Mouse (Mus musculus): ENCODE results near the gene Wipi2. TPM values are rescaled to one million over a fixed set of nuclear protein-coding genes. Genes with fewer than 3 reads are reported as not detected.

Wipi2 gene
- polyA plus RNA-seq, 1 experiment from 2014 or later, result 46.0 TPM

- H3K4me3 ChIP-seq (replicated peaks; ENCODE audit: low read length), result no peak overlapping the region
- no peaks in the 10 kb centered on the region for H3K27me3 ChIP-seq (ENCODE audit: control insufficient read depth, insufficient read depth, low read length)
- WGBS, result 62% methylated on average over 7 of the region's 7 CpGs
- H3K27ac ChIP-seq, result no peak overlapping the region
- ATAC-seq (ENCODE audit: low FRiP score) (no peak), DNase-seq (ENCODE audit: low spot score) (no peak)
- H3K4me2 ChIP-seq (replicated peaks), result no peak overlapping the region
- no peaks in the 10 kb centered on the region for H3K36me3 ChIP-seq (replicated peaks; ENCODE audit: control insufficient read depth, insufficient read depth)
- H3K9me3 ChIP-seq (ENCODE audit: control insufficient read depth, low read length), result no peaks in the 10 kb centered on the region
- no peaks in the 10 kb centered on the region for H3K4me1 ChIP-seq (replicated peaks; ENCODE audit: control insufficient read depth, insufficient read depth, low read length)
- no peak overlapping the region for H3K9ac ChIP-seq
Measured at GRCm38 (mm10) chr5:142678141-142678571, 50.7 kb downstream of the Wipi2 start.

GRCm38 (mm10) chr5:142679065-142679464 lies 51.6 kb downstream of the Wipi2 start:
- DNase-seq (ENCODE audit: low spot score), result no peak
- Histone ChIP-seq H3K4me2 (replicated peaks) (no peak overlapping the region), H3K27ac (no peak overlapping the region), H3K4me3 (replicated peaks; ENCODE audit: low read length) (no peak overlapping the region), H3K9ac (no peak overlapping the region), H3K36me3 (replicated peaks; ENCODE audit: control insufficient read depth, insufficient read depth) (no peaks in the 10 kb centered on the region), H3K4me1 (replicated peaks; ENCODE audit: control insufficient read depth, insufficient read depth, low read length) (no peaks in the 10 kb centered on the region), H3K27me3 (ENCODE audit: control insufficient read depth, insufficient read depth, low read length) (no peaks in the 10 kb centered on the region), H3K9me3 (ENCODE audit: control insufficient read depth, low read length) (no peaks in the 10 kb centered on the region)
- no peak for ATAC-seq (ENCODE audit: low FRiP score)
- WGBS, result 97% methylated on average over 1 of the region's 1 CpGs

GRCm38 (mm10) chr5:142681911-142682310 lies 54.4 kb downstream of the Wipi2 start:
- no peaks in the 10 kb centered on the region for H3K36me3 ChIP-seq (replicated peaks; ENCODE audit: control insufficient read depth, insufficient read depth)
- DNase-seq (ENCODE audit: low spot score) (no peak), ATAC-seq (ENCODE audit: low FRiP score) (no peak)
- H3K27me3 ChIP-seq (ENCODE audit: control insufficient read depth, insufficient read depth, low read length), result no peaks in the 10 kb centered on the region
- no peak overlapping the region for H3K27ac ChIP-seq
- H3K4me1 ChIP-seq (replicated peaks; ENCODE audit: control insufficient read depth, insufficient read depth, low read length), result no peaks in the 10 kb centered on the region
- no peaks in the 10 kb centered on the region for H3K9me3 ChIP-seq (ENCODE audit: control insufficient read depth, low read length)
- H3K4me2 ChIP-seq (replicated peaks), result no peak overlapping the region
- no peak overlapping the region for H3K4me3 ChIP-seq (replicated peaks; ENCODE audit: low read length)
- no peak overlapping the region for H3K9ac ChIP-seq
- WGBS, result 83% methylated on average over 3 of the region's 3 CpGs

GRCm38 (mm10) chr5:142682529-142682928 lies 55.0 kb downstream of the Wipi2 start:
- 92% methylated on average over 5 of the region's 5 CpGs for WGBS
- no peak overlapping the region for H3K4me2 ChIP-seq (replicated peaks)

GRCm38 (mm10) chr5:142688866-142689265 lies 61.4 kb downstream of the Wipi2 start:
- WGBS, result 52% methylated on average over 6 of the region's 6 CpGs
- Histone ChIP-seq H3K4me2 (replicated peaks) (no peak overlapping the region), H3K4me1 (replicated peaks; ENCODE audit: control insufficient read depth, insufficient read depth, low read length) (peaks cover 9% of the 10 kb centered on the region), H3K27ac (no peak overlapping the region), H3K27me3 (ENCODE audit: control insufficient read depth, insufficient read depth, low read length) (no peaks in the 10 kb centered on the region), H3K4me3 (replicated peaks; ENCODE audit: low read length) (no peak overlapping the region), H3K9me3 (ENCODE audit: control insufficient read depth, low read length) (no peaks in the 10 kb centered on the region), H3K9ac (no peak overlapping the region), H3K36me3 (replicated peaks; ENCODE audit: control insufficient read depth, insufficient read depth) (no peaks in the 10 kb centered on the region)
- no peak for ATAC-seq (ENCODE audit: low FRiP score)
- no peak for DNase-seq (ENCODE audit: low spot score)

More at GRCm38 (mm10) chr5:142682529-142682928, 55.0 kb downstream of the Wipi2 start:
- Histone ChIP-seq H3K9ac (no peak overlapping the region), H3K27ac (no peak overlapping the region), H3K4me3 (replicated peaks; ENCODE audit: low read length) (no peak overlapping the region), H3K36me3 (replicated peaks; ENCODE audit: control insufficient read depth, insufficient read depth) (no peaks in the 10 kb centered on the region), H3K9me3 (ENCODE audit: control insufficient read depth, low read length) (no peaks in the 10 kb centered on the region), H3K27me3 (ENCODE audit: control insufficient read depth, insufficient read depth, low read length) (no peaks in the 10 kb centered on the region), H3K4me1 (replicated peaks; ENCODE audit: control insufficient read depth, insufficient read depth, low read length) (no peaks in the 10 kb centered on the region)
- ATAC-seq (ENCODE audit: low FRiP score) (no peak), DNase-seq (ENCODE audit: low spot score) (no peak)

- Histone ChIP-seq H3K4me2 (replicated peaks) (no peak overlapping the region), H3K9me3 (ENCODE audit: control insufficient read depth, low read length) (no peaks in the 10 kb centered on the region), H3K27ac (no peak overlapping the region), H3K4me1 (replicated peaks; ENCODE audit: control insufficient read depth, insufficient read depth, low read length) (peaks cover 9% of the 10 kb centered on the region), H3K27me3 (ENCODE audit: control insufficient read depth, insufficient read depth, low read length) (no peaks in the 10 kb centered on the region), H3K36me3 (replicated peaks; ENCODE audit: control insufficient read depth, insufficient read depth) (no peaks in the 10 kb centered on the region), H3K4me3 (replicated peaks; ENCODE audit: low read length) (no peak overlapping the region), H3K9ac (no peak overlapping the region)
- ATAC-seq (ENCODE audit: low FRiP score) (no peak), DNase-seq (ENCODE audit: low spot score) (no peak)
- 88% methylated on average over 3 of the region's 3 CpGs for WGBS
Measured at GRCm38 (mm10) chr5:142690343-142690742, 62.8 kb downstream of the Wipi2 start.

- no peak for ATAC-seq (ENCODE audit: low FRiP score)
- no peak within 1 kb of the TSS for H3K9ac ChIP-seq
- 54% methylated on average over 14 of the region's 14 CpGs for WGBS
- H3K9me3 ChIP-seq (ENCODE audit: control insufficient read depth, low read length), result no peaks in the 10 kb centered on the region
- no peak within 1 kb of the TSS for H3K4me2 ChIP-seq (replicated peaks)
- H3K27me3 ChIP-seq (ENCODE audit: control insufficient read depth, insufficient read depth, low read length), result no peaks in the 10 kb centered on the region
- no peak within 1 kb of the TSS for H3K4me3 ChIP-seq (replicated peaks; ENCODE audit: low read length)
- H3K4me1 ChIP-seq (replicated peaks; ENCODE audit: control insufficient read depth, insufficient read depth, low read length), result peaks cover 9% of the 10 kb centered on the region
- H3K36me3 ChIP-seq (replicated peaks; ENCODE audit: control insufficient read depth, insufficient read depth), result no peaks in the 10 kb centered on the region
- DNase-seq (ENCODE audit: low spot score), result no peak
- H3K27ac ChIP-seq, result no peak within 1 kb of the TSS
Measured at GRCm38 (mm10) chr5:142692248-142692647, 64.8 kb downstream of the Wipi2 start, which contains the start of gene Slc29a4. Gene Slc29a4, plus strand, starts transcription at chr5:142692512.

GRCm38 (mm10) chr5:142692971-142693737 lies 65.7 kb downstream of the Wipi2 start:
- DNase-seq (ENCODE audit: low spot score) (no peak), ATAC-seq (ENCODE audit: low FRiP score) (peak; percentile 48; the same call in 1 of the 2 replicates)
- H3K27me3 ChIP-seq (ENCODE audit: control insufficient read depth, insufficient read depth, low read length), result no peaks in the 10 kb centered on the region
- WGBS, result 64% methylated on average over 12 of the region's 12 CpGs
- H3K27ac ChIP-seq, result no peak overlapping the region
- H3K36me3 ChIP-seq (replicated peaks; ENCODE audit: control insufficient read depth, insufficient read depth), result no peaks in the 10 kb centered on the region
- H3K4me3 ChIP-seq (replicated peaks; ENCODE audit: low read length), result no peak overlapping the region
- peaks cover 9% of the 10 kb centered on the region for H3K4me1 ChIP-seq (replicated peaks; ENCODE audit: control insufficient read depth, insufficient read depth, low read length)
- H3K9me3 ChIP-seq (ENCODE audit: control insufficient read depth, low read length), result no peaks in the 10 kb centered on the region
- H3K9ac ChIP-seq, result no peak overlapping the region
- no peak overlapping the region for H3K4me2 ChIP-seq (replicated peaks)

GRCm38 (mm10) chr5:142693738-142694430 lies 66.4 kb downstream of the Wipi2 start:
- H3K36me3 ChIP-seq (replicated peaks; ENCODE audit: control insufficient read depth, insufficient read depth), result no peaks in the 10 kb centered on the region
- H3K4me3 ChIP-seq (replicated peaks; ENCODE audit: low read length), result no peak overlapping the region
- H3K27ac ChIP-seq, result no peak overlapping the region
- WGBS, result 43% methylated on average over 8 of the region's 8 CpGs
- H3K27me3 ChIP-seq (ENCODE audit: control insufficient read depth, insufficient read depth, low read length), result no peaks in the 10 kb centered on the region
- peaks cover 9% of the 10 kb centered on the region for H3K4me1 ChIP-seq (replicated peaks; ENCODE audit: control insufficient read depth, insufficient read depth, low read length)
- no peak overlapping the region for H3K4me2 ChIP-seq (replicated peaks)
- no peak for DNase-seq (ENCODE audit: low spot score)
- H3K9ac ChIP-seq, result no peak overlapping the region
- ATAC-seq (ENCODE audit: low FRiP score), result 0 out of 2 replicates have a peak, but pooled peaks have one; percentile 11
- no peaks in the 10 kb centered on the region for H3K9me3 ChIP-seq (ENCODE audit: control insufficient read depth, low read length)

Measured in hindbrain, embryonic 14.5 days (tissue).